Mouse (Mus musculus): ENCODE measurements around the gene Prkacb. TPM values are rescaled to one million over a fixed set of nuclear protein-coding genes. Genes with fewer than 3 reads are reported as not detected.
A peak's percentile ranks its signal among the peaks of the same experiment; 100 is the strongest.

The Prkacb gene
- polyA plus RNA-seq (2016; fragmentation: Nextera tagmentation; extraction: Ambion mirVana) = 92.2 and 103 TPM in 2 replicates

- H3K27ac ChIP-seq = peak within 1 kb of the TSS; percentile 92
- peak; percentile 97 for ATAC-seq (ENCODE audit: low FRiP score)
- no peaks in the 10 kb centered on the region; the same call in 1 of the 2 replicates for H3K27me3 ChIP-seq
- peak within 1 kb of the TSS; percentile 93 for H3K9ac ChIP-seq
- under 1% methylated on average over 43 of the region's 60 CpGs for WGBS
- peak within 1 kb of the TSS; percentile 95 for H3K4me3 ChIP-seq (replicated peaks)
- peak within 1 kb of the TSS; percentile 78 for H3K4me2 ChIP-seq
- no peaks in the 10 kb centered on the region for H3K9me3 ChIP-seq
- peaks cover 15% of the 10 kb centered on the region for H3K4me1 ChIP-seq
- H3K36me3 ChIP-seq (replicated peaks) = no peaks in the 10 kb centered on the region
Measured at GRCm38 (mm10) chr3:146812901-146813393, at the start of gene Prkacb. TSS of gene Prkacb (minus strand) at chr3:146812990.

- H3K9ac ChIP-seq = no peak overlapping the region
- no peak for ATAC-seq (ENCODE audit: low FRiP score)
- H3K27me3 ChIP-seq = no peaks in the 10 kb centered on the region
- H3K4me3 ChIP-seq (replicated peaks) = no peak overlapping the region
- H3K9me3 ChIP-seq = no peaks in the 10 kb centered on the region
- WGBS = 80% methylated on average over 2 of the region's 2 CpGs
- H3K27ac ChIP-seq = no peak overlapping the region
- no peaks in the 10 kb centered on the region for H3K4me1 ChIP-seq
- no peaks in the 10 kb centered on the region for H3K36me3 ChIP-seq (replicated peaks)
- H3K4me2 ChIP-seq = no peak overlapping the region
Measured at GRCm38 (mm10) chr3:146860308-146860707, 47.5 kb upstream of the Prkacb start.

- no peaks in the 10 kb centered on the region for H3K36me3 ChIP-seq (replicated peaks)
- 78% methylated on average over 10 of the region's 10 CpGs for WGBS
- no peak for ATAC-seq (ENCODE audit: low FRiP score)
Measured at GRCm38 (mm10) chr3:146857373-146857772, 44.6 kb upstream of the Prkacb start.

GRCm38 (mm10) chr3:146854473-146855087, 41.8 kb upstream of the Prkacb start:
- Histone ChIP-seq H3K27me3 (no peaks in the 10 kb centered on the region), H3K9ac (no peak overlapping the region), H3K36me3 (replicated peaks) (no peaks in the 10 kb centered on the region), H3K4me2 (no peak overlapping the region), H3K27ac (no peak overlapping the region), H3K4me1 (peaks cover 16% of the 10 kb centered on the region), H3K9me3 (no peaks in the 10 kb centered on the region), H3K4me3 (replicated peaks) (no peak overlapping the region)
- ATAC-seq (ENCODE audit: low FRiP score) = no peak
- 87% methylated on average over 7 of the region's 7 CpGs for WGBS

More at GRCm38 (mm10) chr3:146857373-146857772, 44.6 kb upstream of the Prkacb start:
- Histone ChIP-seq H3K4me2 (no peak overlapping the region), H3K4me3 (replicated peaks) (no peak overlapping the region), H3K4me1 (0 out of 2 replicates have a peak, but pooled peaks cover 11% of the 10 kb centered on the region), H3K9me3 (no peaks in the 10 kb centered on the region), H3K27ac (no peak overlapping the region), H3K27me3 (no peaks in the 10 kb centered on the region), H3K9ac (no peak overlapping the region)

GRCm38 (mm10) chr3:146851966-146852891, 39.4 kb upstream of the Prkacb start, which contains the start of gene Ttll7:
TSS of gene Ttll7 (plus strand) at chr3:146852367.
- ATAC-seq (ENCODE audit: low FRiP score) = peak; percentile 97
- under 1% methylated on average over 36 of the region's 36 CpGs for WGBS
- peak within 1 kb of the TSS; percentile 68 for H3K4me3 ChIP-seq (replicated peaks)
- peak within 1 kb of the TSS; percentile 69 for H3K4me2 ChIP-seq
- H3K4me1 ChIP-seq = peaks cover 16% of the 10 kb centered on the region
- no peaks in the 10 kb centered on the region for H3K36me3 ChIP-seq (replicated peaks)
- peak within 1 kb of the TSS; percentile 69 for H3K27ac ChIP-seq
- H3K27me3 ChIP-seq = no peaks in the 10 kb centered on the region
- H3K9me3 ChIP-seq = no peaks in the 10 kb centered on the region
- H3K9ac ChIP-seq = peak within 1 kb of the TSS; percentile 70

- no peak overlapping the region for H3K27ac ChIP-seq
- peaks cover 16% of the 10 kb centered on the region for H3K4me1 ChIP-seq
- no peaks in the 10 kb centered on the region for H3K36me3 ChIP-seq (replicated peaks)
- no peak overlapping the region for H3K9ac ChIP-seq
- no peaks in the 10 kb centered on the region for H3K27me3 ChIP-seq
- no peak for ATAC-seq (ENCODE audit: low FRiP score)
- H3K9me3 ChIP-seq = no peaks in the 10 kb centered on the region
- no peak overlapping the region for H3K4me3 ChIP-seq (replicated peaks)
- no peak overlapping the region for H3K4me2 ChIP-seq
- WGBS = 93% methylated on average over 7 of the region's 7 CpGs
Measured at GRCm38 (mm10) chr3:146849360-146849759, 36.6 kb upstream of the Prkacb start.

- no peaks in the 10 kb centered on the region for H3K36me3 ChIP-seq (replicated peaks)
- no peaks in the 10 kb centered on the region for H3K27me3 ChIP-seq
- H3K27ac ChIP-seq = no peak overlapping the region
- no peak overlapping the region for H3K4me2 ChIP-seq
- no peaks in the 10 kb centered on the region for H3K9me3 ChIP-seq
- H3K4me3 ChIP-seq (replicated peaks) = no peak overlapping the region
- no peak overlapping the region for H3K9ac ChIP-seq
- ATAC-seq (ENCODE audit: low FRiP score) = no peak
- WGBS = 88% methylated on average over 8 of the region's 8 CpGs
- peaks cover 8% of the 10 kb centered on the region for H3K4me1 ChIP-seq
Measured at GRCm38 (mm10) chr3:146848112-146848511, 35.3 kb upstream of the Prkacb start.

- H3K4me1 ChIP-seq = no peaks in the 10 kb centered on the region
- no peaks in the 10 kb centered on the region for H3K36me3 ChIP-seq (replicated peaks)
- H3K27me3 ChIP-seq = no peaks in the 10 kb centered on the region
- 94% methylated on average over 5 of the region's 5 CpGs for WGBS
- no peak for ATAC-seq (ENCODE audit: low FRiP score)
- H3K4me3 ChIP-seq (replicated peaks) = no peak overlapping the region
- H3K9me3 ChIP-seq = no peaks in the 10 kb centered on the region
- no peak overlapping the region for H3K9ac ChIP-seq
- no peak overlapping the region for H3K4me2 ChIP-seq
- no peak overlapping the region for H3K27ac ChIP-seq
Measured at GRCm38 (mm10) chr3:146846237-146846636, 33.4 kb upstream of the Prkacb start.

GRCm38 (mm10) chr3:146843470-146843869, 30.7 kb upstream of the Prkacb start:
- no peak overlapping the region for H3K4me2 ChIP-seq
- no peak overlapping the region for H3K4me3 ChIP-seq (replicated peaks)
- no peaks in the 10 kb centered on the region for H3K9me3 ChIP-seq
- ATAC-seq (ENCODE audit: low FRiP score) = no peak
- H3K27me3 ChIP-seq = no peaks in the 10 kb centered on the region
- no peak overlapping the region for H3K9ac ChIP-seq
- WGBS = 65% methylated on average over 6 of the region's 6 CpGs
- H3K4me1 ChIP-seq = no peaks in the 10 kb centered on the region
- no peaks in the 10 kb centered on the region for H3K36me3 ChIP-seq (replicated peaks)
- 0 out of 2 replicates have a peak overlapping the region, but pooled peaks have one; percentile 9 for H3K27ac ChIP-seq

- no peak overlapping the region for H3K4me3 ChIP-seq (replicated peaks)
- H3K27me3 ChIP-seq = no peaks in the 10 kb centered on the region
- H3K4me2 ChIP-seq = no peak overlapping the region
- ATAC-seq (ENCODE audit: low FRiP score) = no peak
- 86% methylated on average over 3 of the region's 3 CpGs for WGBS
- no peaks in the 10 kb centered on the region for H3K36me3 ChIP-seq (replicated peaks)
- H3K4me1 ChIP-seq = no peaks in the 10 kb centered on the region
- no peak overlapping the region for H3K9ac ChIP-seq
- no peak overlapping the region for H3K27ac ChIP-seq
- no peaks in the 10 kb centered on the region for H3K9me3 ChIP-seq
Measured at GRCm38 (mm10) chr3:146842766-146843165, 30.0 kb upstream of the Prkacb start.

- ATAC-seq (ENCODE audit: low FRiP score) = no peak
- Histone ChIP-seq H3K27ac (no peak overlapping the region), H3K9me3 (no peaks in the 10 kb centered on the region), H3K27me3 (peaks cover 6% of the 10 kb centered on the region; the same call in 1 of the 2 replicates), H3K4me2 (no peak overlapping the region), H3K4me3 (replicated peaks) (no peak overlapping the region), H3K36me3 (replicated peaks) (no peaks in the 10 kb centered on the region), H3K4me1 (no peaks in the 10 kb centered on the region), H3K9ac (no peak overlapping the region)
- 90% methylated on average over 4 of the region's 4 CpGs for WGBS
Measured at GRCm38 (mm10) chr3:146820718-146821117, 7.9 kb upstream of the Prkacb start.

GRCm38 (mm10) chr3:146813624-146814023, 834 bp upstream of the Prkacb start:
- peak overlapping the region; percentile 95 for H3K4me3 ChIP-seq (replicated peaks)
- ATAC-seq (ENCODE audit: low FRiP score) = no peak
- H3K27ac ChIP-seq = peak overlapping the region; percentile 92; the same call in 1 of the 2 replicates
- no peaks in the 10 kb centered on the region for H3K36me3 ChIP-seq (replicated peaks)
- no peaks in the 10 kb centered on the region; the same call in 1 of the 2 replicates for H3K27me3 ChIP-seq
- H3K4me2 ChIP-seq = peak overlapping the region; percentile 78
- H3K9ac ChIP-seq = peak overlapping the region; percentile 93
- no peaks in the 10 kb centered on the region for H3K9me3 ChIP-seq
- H3K4me1 ChIP-seq = peaks cover 15% of the 10 kb centered on the region
- 62% methylated on average over 7 of the region's 7 CpGs for WGBS

Measured in forebrain, embryonic 12.5 days (tissue).